Mouse (Mus musculus) ES-CJ7 (cell line): Measurements from ENCODE around the gene Ppp1r15b.

ENCODE experiments used
- DNase-seq: peaks from one replicate; pipeline ENCODE4 v3.0.0; 2011; ENCODE audit warnings: low read depth, low spot score

The Ppp1r15b gene

DNA sequence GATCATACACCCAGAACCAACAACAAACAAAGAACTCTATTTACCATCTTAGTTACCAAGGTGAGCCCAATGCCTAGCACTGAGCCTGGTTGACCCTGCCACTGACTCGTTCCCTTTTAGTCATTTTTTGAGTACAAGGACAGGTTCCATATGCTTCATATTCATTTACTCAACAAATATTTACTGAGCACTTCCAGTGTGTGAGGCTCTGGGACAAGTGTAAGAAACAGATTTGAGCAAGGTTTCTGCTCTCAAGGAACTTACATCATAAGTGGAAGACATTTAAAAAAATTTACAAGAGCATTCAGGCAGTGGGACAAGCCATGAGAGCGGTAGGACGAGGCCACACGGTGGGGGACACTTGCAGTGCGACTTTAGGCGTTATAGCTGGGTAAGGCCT is 24.3 kb downstream of the Ppp1r15b start:
- no peak for DNase-seq

DNA sequence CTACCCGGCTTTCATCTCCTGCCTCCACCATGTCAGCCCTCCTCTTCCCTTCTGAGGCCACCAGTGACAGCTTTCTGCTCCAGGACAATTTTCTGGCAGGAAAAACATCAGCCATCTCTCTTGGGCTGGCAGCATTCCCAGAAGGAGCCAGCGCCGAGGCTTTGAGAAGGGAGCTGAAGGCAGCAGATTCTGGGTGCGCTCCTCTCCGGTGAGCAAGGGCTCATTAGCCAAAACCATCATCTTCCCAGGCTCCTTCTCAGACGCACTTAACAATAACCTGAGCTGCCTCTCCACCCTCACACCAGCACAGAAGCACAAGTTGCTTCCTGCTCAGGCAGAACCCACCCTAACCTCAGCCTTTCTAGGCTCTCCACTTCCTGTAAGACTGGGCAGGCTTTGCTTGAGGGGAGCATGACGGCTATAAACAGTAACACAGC is 28.2 kb downstream of the Ppp1r15b start:
- no peak for DNase-seq

DNA sequence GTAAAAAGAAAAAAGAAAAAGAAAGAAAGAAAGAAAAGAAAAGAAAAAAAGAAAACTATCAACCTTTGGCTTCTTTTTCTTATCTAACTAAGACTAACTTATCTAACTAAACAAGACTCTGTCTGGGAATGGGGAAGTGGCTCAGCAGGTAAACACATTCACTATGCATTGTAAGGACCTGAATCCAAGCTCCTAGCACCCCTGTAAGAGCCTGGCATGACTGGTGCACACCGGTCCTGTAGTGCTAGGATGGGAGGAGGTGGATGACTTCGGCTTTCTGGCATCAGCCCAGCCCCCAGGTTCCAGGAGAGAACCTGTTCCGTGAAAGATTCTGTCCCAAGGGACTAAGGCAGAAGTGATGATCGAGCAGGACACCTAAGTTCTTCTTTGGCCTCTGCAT is 30.6 kb downstream of the Ppp1r15b start:
- DNase-seq, result no peak

DNA sequence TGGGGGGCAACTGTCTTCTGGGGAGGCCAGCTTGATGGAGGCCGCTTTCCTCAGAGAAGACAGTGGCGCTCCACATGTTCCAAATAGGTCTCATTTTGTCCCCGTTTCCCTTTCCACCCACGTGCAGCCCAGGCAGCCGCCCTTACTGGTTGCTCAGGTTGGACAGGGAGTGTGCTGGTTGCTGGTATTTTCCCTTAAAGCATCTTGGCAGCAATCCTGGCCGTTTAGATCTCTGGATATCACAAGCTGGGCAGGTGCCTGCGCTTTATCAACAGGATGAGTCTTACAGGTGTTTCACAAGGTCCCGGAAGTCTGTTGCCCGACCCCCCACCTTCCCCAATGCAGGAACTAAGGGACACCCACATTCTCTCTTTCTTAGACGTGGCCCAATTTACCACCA is 31.1 kb downstream of the Ppp1r15b start:
- DNase-seq, result no peak

DNA sequence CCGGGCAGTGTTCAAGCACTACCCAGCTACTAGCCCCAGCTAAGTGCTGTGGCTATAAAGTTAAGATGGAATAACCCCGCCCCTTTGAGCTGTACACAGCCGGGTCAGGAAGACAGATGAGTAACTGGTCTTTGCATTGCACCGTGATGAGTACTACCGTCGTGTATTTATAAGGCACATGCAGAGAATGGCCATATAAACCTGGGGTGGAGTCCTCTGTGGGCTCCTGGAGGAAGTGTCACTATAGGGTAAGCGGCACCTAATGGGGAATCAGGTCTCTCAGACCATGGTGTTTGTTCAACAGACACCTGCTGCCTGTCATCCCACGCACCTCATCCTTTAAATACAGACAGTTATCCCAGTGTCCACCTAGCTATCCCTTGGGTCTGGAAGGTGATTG is 32.0 kb downstream of the Ppp1r15b start:
- no peak for DNase-seq

DNA sequence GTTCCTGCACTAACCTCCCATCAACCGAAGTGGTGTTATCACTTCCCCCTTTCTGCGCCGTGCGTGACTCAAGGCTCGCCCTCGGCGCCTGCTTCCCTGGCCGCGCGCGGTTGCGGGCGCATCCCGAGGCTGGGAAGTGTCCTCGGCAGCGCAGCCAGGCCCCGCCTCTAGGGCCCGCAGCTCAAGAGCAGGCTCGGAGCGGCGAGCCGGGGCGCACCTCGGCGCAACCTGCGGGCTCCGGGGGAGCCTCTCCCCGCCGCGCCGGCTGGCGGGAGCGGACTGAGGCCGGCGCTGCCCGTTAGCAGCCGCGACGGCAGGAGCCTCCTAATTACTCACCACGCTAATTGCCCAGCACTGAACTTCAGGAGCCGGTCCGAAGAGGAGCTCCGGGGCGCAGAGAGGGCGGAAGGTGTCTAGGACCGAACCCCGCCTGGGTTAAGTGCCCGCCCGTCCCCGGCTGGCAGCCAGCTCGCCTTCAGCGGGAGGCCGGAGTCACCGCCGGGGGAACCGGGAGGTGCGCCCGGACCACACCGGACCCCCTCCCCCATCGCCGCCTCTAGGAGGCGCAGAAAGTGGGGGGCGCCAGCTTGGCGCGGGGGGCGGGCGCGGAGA is 33.0 kb downstream of the Ppp1r15b start, which contains the start of gene Plekha6:
Gene Plekha6, plus strand, starts transcription at position 391 of the 612 bp plus-strand sequence.
- DNase-seq, result peak; percentile 42

DNA sequence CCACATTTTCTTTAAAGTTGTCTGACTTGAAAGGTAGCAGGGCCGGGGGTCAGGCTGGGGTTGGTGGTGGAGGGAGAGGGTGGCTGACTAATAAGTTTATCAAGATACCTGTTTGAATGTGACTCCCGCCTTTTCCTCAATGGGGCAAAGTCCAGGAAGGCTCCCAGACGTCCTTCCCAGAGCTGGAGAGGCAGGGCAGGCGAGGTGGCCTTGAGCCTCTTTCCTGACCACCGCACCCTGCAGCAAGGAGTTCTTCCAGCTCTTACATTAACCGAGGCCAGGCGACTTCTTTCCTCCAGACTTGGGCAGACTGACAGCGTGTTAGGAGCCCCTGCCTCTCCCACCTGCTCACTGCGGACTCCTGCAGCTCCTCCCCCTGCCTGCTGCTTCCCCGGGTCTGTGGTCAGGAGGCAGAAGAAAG is 33.7 kb downstream of the Ppp1r15b start:
- peak; percentile 58 for DNase-seq

DNA sequence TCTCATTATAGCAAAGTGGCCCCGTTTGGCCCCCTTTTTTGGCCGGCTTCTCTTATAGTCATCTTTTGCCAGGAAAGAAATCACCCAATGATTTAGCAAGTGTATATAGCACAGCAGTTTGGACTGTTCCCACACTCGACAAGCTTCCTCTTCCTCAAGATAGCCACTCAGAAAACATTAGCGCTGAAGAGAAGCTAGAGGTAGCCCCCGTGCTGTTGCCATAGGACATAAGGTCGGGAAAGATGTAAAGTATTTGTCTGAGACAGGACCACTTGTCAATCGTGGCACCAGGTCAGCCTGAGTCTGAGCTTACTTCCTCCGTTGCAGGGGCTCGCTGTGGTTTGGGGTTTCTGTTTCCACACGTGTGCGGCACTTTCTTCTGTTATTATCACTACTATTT is 34.2 kb downstream of the Ppp1r15b start:
- DNase-seq, result no peak

DNA sequence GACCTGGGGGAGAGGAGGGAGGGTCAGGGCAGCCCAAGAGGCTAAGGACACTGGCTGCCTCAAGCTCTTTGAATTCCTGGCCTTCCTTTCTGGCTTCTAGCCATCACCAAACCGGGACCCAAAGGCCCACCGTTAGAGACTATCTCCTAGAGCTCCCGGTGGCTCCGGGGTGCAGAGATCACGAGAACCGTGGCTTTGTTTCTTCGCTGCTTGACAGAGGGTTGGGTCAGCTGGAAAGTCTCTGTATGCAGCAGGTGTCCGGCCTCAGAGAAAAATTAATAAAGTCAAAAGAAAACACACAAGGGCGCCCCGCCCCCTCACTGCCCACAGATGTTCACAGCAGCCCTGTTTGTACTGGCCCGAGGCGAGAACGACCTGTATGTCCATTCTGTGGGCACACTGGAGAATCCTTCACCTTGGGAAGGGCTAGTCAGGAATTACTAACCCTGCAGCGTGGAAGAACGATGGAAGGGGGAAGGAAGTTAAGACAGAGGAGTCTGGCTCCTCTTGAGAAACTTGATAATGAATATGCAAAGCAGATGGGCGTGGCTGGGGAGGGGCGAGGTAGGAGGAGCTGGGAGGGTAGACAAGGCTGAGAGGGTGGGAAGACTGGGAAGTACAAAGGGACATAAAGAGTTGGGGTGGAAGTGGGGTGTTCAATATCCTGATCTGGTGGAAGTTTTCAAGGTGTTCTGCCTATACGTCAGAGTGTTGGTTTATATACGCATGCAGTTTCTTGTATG is 37.5 kb downstream of the Ppp1r15b start:
- DNase-seq, result peak; percentile 66

DNA sequence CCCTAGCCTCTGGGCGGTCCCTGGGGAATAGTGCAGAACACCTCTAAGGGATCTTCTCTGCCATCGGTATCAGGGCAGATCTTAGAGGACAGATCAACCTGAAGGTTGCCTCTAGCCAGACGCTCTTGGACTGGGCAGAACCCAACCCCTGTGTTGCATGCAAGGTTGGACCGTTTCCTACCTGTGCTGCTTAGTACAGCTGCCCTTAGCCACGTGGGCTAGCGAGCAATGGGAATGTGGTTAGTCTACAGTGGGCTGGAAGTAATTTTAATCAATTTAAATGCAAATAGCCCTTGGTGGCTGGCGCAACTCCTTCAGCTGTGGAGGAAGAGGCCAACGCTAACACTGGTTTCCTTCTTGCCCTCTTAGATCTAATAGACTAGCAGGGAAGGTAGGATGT is 39.3 kb downstream of the Ppp1r15b start:
- no peak for DNase-seq

DNA sequence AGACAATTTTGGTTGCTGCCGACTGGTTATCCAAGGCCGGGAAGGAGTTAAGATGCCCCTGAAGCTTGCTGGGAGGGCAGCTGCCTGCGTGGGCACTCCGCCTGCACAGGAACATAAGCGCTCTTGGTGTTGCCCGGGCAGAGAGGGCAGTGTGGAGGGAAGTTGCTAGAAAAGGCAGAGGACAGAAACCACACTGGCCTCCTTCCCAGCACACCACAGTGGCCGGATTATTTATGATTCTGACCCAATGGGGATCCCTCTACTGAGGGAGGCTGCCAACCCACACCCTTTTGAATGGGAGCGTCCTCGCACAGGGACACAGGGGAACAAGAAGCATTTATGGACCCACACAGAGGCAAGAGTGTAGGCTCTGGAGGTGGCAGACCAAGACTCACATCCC is 40.4 kb downstream of the Ppp1r15b start:
- DNase-seq, result no peak

DNA sequence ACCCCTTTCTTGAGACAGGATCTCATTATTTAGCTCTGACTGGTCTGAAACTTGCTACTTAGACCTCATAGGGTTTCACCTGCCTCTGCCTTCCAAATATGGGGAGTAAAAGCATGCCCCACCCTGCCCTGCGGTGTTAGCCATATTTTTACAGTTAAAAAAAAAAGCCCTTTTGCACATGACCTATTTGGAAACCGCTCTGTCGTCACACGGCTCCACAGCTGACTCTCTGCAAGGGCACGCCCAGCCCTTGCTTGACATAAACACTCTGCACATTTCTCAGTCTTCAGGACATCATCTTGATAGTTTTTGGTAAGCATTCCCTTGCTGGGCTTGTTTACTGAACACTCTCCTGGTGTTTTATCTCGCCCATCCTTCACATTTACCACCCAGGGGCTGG is 44.2 kb downstream of the Ppp1r15b start:
- DNase-seq, result no peak

DNA sequence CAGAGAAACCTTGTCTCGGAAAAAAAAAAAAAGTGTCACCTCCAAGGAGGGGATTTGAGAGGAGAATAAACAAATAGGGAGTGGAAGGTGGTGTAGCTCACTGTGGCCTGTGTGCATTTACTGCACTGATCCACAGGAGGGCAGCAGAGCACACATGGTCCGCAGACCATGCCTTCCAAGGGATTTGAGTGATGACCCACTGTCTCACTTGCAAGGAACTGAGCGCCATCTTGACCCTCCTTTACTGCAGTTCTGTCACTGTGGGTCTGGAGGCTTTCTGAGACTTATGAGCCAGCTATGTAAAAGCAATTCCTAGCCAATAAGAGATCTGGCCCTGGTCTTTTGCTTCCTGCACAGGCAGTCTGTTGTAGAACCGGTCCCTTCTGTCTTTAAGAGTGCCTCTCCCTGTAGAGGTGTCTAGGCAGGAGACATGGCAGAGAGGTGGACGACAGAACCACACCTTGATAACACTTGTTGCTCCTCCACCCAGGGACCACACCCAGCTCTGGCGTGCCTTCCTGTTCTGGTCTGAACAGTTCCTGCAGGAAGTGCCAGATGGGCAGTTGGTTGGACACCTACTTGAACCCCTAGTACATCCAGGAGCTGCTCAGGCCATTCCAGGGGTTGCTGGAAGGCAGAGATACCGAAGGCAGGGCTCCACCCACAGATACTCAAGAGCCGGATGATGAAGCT is 46.7 kb downstream of the Ppp1r15b start:
- DNase-seq, result peak; percentile 91

DNA sequence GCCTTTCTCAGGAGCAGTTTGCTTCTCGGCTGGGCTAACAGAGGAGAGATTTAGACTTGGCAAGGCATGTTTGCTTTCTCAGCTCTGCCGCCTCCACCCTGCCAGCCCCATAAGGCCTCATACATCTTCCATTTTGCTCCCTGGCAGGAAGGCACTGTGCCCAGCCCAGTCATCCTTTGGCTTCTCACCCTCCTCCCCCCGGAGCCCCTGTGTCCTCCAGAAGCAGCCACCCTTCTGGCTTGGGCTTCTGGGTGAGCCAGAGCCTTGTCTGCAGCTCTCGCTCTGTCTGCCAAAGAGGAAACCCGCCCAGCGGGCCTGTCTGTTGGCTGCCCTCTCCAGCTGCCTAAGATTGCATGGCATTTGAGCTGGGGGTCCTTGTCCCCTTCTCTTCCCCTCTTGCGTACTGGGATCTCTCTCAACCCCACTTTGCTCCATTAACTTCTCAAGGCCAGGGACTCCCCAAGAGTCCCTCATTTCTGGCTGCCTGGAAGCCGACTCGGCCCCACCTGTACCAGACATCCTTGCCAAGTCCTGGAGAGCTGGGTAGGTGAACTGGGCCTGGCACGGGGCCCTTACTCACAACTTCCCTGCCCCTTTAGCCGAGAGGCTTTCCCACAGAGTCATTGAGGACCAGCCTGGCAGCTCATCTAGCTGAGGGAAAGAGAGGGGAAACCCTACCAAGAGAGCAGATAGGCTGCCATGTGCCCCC is 47.9 kb downstream of the Ppp1r15b start:
- no peak for DNase-seq

DNA sequence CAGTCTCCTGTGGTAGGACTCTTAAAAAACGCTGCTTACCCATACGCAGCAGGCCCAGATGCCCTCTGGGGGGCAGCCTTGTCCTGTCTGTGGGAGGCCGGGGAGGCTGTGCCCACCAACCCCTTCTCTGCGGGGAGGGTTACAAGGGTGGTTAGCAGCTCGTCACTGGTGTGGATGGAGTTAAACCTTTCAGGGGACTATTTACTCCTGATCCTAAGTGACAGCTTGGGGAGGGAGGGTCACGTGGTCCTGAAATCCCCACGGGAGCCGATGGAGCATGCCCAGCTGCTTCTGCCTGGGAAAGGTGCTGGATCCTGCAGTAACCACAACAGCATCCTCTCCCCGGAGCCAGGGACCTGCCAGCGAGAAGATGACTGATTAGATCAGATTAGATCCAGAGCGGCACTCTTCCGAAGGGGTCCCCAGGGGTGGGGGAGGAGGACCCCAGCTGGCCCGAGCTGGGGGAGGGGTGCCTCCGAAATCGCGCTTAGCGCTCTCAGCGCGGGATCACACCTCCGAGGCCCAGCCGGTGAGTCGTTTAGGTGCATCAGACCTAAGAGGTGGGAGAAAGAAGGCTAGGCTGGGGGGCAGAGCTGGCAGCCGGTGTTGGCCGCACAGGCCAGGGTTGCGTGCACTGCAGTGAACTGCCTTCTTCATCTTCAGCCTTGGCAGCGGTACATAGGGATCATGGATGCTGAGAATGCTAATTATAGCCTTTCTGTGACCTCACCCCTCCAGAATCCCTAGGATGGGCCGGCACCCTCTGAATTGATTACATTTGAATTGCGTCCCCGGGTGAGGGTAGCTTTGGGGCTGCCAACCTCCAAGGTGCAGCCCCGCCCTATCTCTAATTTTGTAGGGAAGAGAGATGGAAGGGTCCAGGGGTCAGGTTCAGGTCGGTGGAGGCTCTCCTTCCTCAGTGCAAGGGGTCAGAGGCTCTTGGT is 50.4 kb downstream of the Ppp1r15b start:
- peak; percentile 84 for DNase-seq

DNA sequence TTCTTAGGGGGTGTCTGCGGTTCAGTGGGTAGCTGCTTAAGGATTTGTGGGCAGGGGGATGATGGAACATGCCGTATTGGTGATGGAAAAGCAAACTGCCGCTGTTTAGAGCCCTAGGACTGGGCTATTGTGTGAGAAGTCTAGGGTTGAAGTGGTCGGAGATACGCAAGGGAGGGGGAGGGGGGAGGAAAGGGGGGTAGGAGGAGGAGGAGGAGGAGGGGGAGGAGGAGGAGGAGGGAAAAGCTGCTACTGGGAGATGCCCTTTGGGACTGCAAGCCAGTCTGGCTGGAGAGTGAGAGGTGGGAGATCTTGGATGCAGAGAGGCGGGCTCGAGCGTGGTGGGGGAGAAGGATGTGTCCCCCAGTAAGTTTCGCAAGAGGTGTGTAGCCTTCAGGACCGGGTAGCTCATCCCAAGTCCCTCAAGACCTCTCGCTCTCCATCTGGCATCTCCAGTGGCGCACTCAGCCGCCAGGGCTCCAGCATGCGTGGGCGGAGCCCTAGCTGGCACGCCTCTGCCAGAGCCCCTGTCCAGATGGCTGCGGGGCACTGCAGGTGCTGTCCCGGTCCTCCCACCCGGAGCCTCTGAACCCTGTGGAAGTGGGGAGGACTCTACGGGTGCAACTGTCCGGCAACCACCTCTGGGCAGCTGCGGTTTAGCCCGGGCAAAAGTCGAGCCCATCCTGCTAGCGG is 51.2 kb downstream of the Ppp1r15b start:
- DNase-seq, result peak; percentile 53

DNA sequence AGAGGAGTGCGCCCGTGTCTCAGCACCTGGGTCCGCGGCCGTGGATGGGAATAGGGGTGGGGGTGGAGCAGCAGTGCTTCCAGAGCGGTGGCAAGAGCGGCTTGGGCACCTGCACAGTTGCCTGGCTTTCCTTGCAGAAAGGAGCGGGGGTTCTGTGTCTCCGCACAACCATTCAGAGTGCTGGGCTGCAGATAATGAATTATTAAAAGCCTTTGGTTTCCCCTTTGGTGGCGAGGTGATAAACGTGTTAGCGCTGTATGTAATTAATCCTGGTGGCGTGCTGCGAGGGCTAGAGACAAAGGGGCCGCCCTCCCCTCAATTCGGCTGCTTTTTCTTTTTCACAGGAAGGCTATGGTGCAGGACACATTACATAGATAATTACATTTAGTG is 51.8 kb downstream of the Ppp1r15b start:
- peak; percentile 32 for DNase-seq

DNA sequence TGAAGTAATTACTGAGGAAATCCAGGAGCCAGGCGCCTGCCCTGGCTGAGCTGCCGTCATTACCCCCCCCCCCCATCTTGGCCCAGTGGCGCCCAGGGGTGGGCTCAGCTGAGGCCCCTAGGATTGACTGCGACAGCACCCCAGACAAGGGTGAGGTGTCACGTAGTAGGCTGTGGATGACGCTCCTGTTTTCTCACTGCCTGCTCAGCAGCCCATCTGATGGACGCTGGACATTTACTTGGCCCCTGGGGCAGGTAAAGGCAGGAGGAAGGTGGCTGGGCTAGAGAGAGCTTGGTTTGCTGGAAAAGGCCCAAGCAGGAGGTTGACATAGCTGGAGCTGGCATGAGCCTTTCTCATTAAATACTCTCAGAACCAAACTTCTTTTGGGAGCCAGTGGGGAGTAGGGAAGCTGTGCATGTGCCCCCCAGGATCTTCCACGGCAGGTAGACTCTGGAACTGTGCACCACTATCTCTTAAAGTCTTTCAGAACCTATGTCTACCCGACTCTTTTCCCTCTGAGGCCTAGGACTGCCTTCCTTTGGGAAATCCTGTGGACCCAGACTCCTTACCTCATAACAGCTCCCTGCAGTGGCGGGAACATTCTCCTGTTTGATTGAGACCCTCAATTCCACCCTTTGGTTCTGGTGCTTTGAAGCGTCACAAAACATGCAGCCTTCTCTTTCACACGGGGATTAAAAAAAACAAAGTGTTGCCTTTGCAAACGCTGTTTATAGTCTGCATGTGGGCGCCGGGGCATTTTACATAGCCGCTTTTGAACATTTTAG is 52.4 kb downstream of the Ppp1r15b start:
- DNase-seq, result no peak

DNA sequence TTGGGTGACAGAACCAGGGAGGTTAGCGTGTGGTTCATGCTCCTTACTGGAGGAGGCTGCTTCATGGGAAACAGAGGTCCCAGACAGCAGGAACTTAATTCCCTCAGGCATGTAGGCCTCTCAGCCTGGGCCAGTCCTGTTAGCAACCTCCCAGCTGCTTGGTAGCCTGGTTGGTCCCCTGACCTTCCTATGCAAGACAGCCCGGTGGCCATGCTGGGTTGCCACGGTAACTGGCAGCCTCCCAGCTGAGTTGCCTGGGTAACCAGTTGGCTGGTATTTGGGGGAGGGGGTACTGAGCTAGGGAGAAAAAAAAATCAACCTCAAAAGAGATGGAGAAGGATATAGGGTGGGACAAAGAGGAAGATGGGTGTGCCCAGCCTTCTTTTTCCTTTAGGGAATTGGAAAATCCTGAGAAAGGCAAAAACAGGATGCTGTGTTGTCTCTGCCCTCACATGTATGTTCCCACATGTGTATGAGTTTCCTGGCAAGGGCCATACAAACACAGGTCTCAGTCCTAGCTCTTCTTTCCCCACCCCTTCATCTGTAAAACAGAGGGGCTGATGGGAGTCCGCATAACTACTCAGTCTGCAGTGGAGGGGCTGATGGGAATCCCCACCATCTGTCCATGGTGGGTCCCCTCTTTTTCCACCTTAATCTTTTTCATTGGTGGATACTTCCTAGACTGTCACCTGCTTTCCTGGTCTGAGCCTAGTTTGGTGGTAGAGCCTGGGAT is 57.2 kb downstream of the Ppp1r15b start:
- peak; percentile 86 for DNase-seq
